Mouse (Mus musculus): ENCODE measurements around the gene Pter. TPM values are rescaled to one million over a fixed set of nuclear protein-coding genes. Genes with fewer than 3 reads are reported as not detected.

The Pter gene
- polyA plus RNA-seq, 1 experiment = 25.2 TPM

GRCm38 (mm10) chr2:12935286-12935685, 11.4 kb downstream of the Pter start:
- Histone ChIP-seq H3K27ac (ENCODE audit: insufficient read depth, low read length) (no peak overlapping the region), H3K4me1 (ENCODE audit: control insufficient read depth, insufficient read depth, low read length) (no peaks in the 10 kb centered on the region; the same call in 1 of the 2 replicates), H3K4me3 (ENCODE audit: insufficient read depth, low read length) (no peak overlapping the region)
- TF ChIP-seq CTCF (IDR thresholded peaks at IDR 0.05; ENCODE audit: borderline replicate concordance, insufficient read depth, low read length) (no peak), POLR2A (IDR thresholded peaks at IDR 0.05; ENCODE audit: low read depth, low read length) (no peak)

GRCm38 (mm10) chr2:12937461-12938217, 13.8 kb downstream of the Pter start:
- H3K4me3 ChIP-seq (ENCODE audit: insufficient read depth, low read length) = no peak overlapping the region
- H3K4me1 ChIP-seq (ENCODE audit: control insufficient read depth, insufficient read depth, low read length) = no peaks in the 10 kb centered on the region; the same call in 1 of the 2 replicates
- no peak overlapping the region for H3K27ac ChIP-seq (ENCODE audit: insufficient read depth, low read length)
- TF ChIP-seq CTCF (IDR thresholded peaks at IDR 0.05; ENCODE audit: borderline replicate concordance, insufficient read depth, low read length) = no peak
- TF ChIP-seq POLR2A (IDR thresholded peaks at IDR 0.05; ENCODE audit: low read depth, low read length) = no peak

DNA sequence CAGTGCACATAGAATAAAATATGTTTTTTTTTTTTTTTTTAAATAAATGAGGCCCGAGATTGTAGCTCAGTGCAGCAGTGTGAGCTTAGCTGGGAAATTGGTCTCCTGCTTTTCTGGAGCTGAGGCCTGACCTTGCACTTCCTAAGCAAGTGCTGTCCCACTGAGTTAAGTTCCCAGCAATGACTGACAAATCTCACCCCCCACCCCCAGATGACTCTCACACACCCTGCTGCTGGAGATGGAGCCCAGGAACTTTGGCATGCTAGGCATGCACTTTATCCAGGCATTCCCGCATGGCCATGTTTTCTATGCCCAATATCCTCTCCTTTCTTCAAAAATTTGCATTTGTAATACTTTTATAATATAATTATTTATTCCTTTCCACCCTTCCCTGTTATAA, 14.8 kb downstream of the Pter start:
- Histone ChIP-seq H3K27ac (ENCODE audit: insufficient read depth, low read length) (no peak overlapping the region), H3K4me3 (ENCODE audit: insufficient read depth, low read length) (no peak overlapping the region), H3K4me1 (ENCODE audit: control insufficient read depth, insufficient read depth, low read length) (no peaks in the 10 kb centered on the region; the same call in 1 of the 2 replicates)
- TF ChIP-seq POLR2A (IDR thresholded peaks at IDR 0.05; ENCODE audit: low read depth, low read length) (no peak), CTCF (IDR thresholded peaks at IDR 0.05; ENCODE audit: borderline replicate concordance, insufficient read depth, low read length) (no peak)

- Histone ChIP-seq H3K4me3 (ENCODE audit: insufficient read depth, low read length) (no peak overlapping the region), H3K4me1 (ENCODE audit: control insufficient read depth, insufficient read depth, low read length) (no peaks in the 10 kb centered on the region), H3K27ac (ENCODE audit: insufficient read depth, low read length) (no peak overlapping the region)
- TF ChIP-seq POLR2A (IDR thresholded peaks at IDR 0.05; ENCODE audit: low read depth, low read length) (no peak), CTCF (IDR thresholded peaks at IDR 0.05; ENCODE audit: borderline replicate concordance, insufficient read depth, low read length) (no peak)
These were observed 33.0 kb downstream of the Pter start for GRCm38 (mm10) chr2:12956703-12957424.

DNA sequence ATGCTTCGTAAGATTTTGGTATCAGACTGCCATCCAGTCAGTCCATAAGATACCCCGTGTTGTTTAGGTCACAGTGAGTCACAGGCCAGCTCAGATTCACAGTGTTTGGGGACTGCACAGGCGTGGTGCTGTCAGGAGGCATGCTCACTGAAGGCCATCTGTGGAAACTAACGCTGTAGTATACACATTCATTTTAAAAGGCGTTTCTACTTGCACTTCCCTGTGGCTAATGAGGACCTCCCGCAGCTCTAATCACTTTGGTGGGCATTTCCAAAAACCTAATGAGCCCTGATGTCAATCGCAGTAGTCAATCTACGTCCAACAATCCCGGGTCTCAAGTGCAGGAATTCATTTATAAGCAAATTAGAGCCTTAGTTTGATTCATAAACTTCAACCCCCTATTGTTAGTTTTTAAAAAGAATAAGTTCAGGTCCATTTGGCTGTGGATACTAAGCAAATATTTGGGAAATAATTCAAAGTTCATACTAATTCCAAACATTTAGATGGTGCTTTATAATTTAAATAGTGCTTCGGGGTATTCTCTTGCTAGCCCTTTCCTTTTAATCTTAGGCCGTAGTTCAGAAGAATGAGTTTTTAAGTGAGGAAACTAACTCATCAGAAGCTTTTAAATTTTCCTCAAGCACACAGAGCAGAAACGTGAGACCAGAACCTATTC, 46.3 kb downstream of the Pter start:
- H3K4me1 ChIP-seq (ENCODE audit: control insufficient read depth, insufficient read depth, low read length) = no peaks in the 10 kb centered on the region
- TF ChIP-seq CTCF (IDR thresholded peaks at IDR 0.05; ENCODE audit: borderline replicate concordance, insufficient read depth, low read length) (no peak), POLR2A (IDR thresholded peaks at IDR 0.05; ENCODE audit: low read depth, low read length) (no peak)
- no peak overlapping the region for H3K27ac ChIP-seq (ENCODE audit: insufficient read depth, low read length)
- no peak overlapping the region for H3K4me3 ChIP-seq (ENCODE audit: insufficient read depth, low read length)

- TF ChIP-seq CTCF (IDR thresholded peaks at IDR 0.05; ENCODE audit: borderline replicate concordance, insufficient read depth, low read length) (no peak), POLR2A (IDR thresholded peaks at IDR 0.05; ENCODE audit: low read depth, low read length) (no peak)
- no peak overlapping the region for H3K4me3 ChIP-seq (ENCODE audit: insufficient read depth, low read length)
- no peak overlapping the region for H3K27ac ChIP-seq (ENCODE audit: insufficient read depth, low read length)
- H3K4me1 ChIP-seq (ENCODE audit: control insufficient read depth, insufficient read depth, low read length) = no peaks in the 10 kb centered on the region
These were observed 49.9 kb downstream of the Pter start for GRCm38 (mm10) chr2:12973752-12974151.

GRCm38 (mm10) chr2:12977367-12977766, 53.5 kb downstream of the Pter start:
- no peaks in the 10 kb centered on the region for H3K4me1 ChIP-seq (ENCODE audit: control insufficient read depth, insufficient read depth, low read length)
- no peak for TF ChIP-seq CTCF (IDR thresholded peaks at IDR 0.05; ENCODE audit: borderline replicate concordance, insufficient read depth, low read length)
- no peak for TF ChIP-seq POLR2A (IDR thresholded peaks at IDR 0.05; ENCODE audit: low read depth, low read length)
- no peak overlapping the region for H3K27ac ChIP-seq (ENCODE audit: insufficient read depth, low read length)

DNA sequence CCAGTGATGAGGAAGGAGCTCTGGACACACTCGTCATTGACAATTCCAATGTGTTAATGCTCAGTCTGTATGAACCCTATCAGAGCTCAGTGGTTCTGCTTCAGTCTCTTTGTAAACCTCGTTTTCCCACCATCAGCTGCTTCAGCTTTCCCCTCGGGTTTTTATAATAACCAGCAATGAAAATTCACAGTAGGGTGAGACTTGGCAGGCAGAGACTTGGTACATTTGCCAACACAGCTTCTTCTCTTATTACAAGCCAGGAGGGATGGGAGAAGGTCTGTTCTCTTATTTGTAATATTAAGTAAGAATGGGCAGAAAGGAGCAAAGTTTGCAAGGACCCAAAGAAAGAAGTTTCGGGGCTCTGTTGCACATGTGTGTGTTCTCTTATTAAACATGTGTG, 54.9 kb downstream of the Pter start:
- no peaks in the 10 kb centered on the region for H3K4me1 ChIP-seq (ENCODE audit: control insufficient read depth, insufficient read depth, low read length)
- no peak for TF ChIP-seq POLR2A (IDR thresholded peaks at IDR 0.05; ENCODE audit: low read depth, low read length)
- no peak for TF ChIP-seq CTCF (IDR thresholded peaks at IDR 0.05; ENCODE audit: borderline replicate concordance, insufficient read depth, low read length)
- no peak overlapping the region for H3K27ac ChIP-seq (ENCODE audit: insufficient read depth, low read length)
- no peak overlapping the region for H3K4me3 ChIP-seq (ENCODE audit: insufficient read depth, low read length)

More at GRCm38 (mm10) chr2:12977367-12977766, 53.5 kb downstream of the Pter start:
- no peak overlapping the region for H3K4me3 ChIP-seq (ENCODE audit: insufficient read depth, low read length)

DNA sequence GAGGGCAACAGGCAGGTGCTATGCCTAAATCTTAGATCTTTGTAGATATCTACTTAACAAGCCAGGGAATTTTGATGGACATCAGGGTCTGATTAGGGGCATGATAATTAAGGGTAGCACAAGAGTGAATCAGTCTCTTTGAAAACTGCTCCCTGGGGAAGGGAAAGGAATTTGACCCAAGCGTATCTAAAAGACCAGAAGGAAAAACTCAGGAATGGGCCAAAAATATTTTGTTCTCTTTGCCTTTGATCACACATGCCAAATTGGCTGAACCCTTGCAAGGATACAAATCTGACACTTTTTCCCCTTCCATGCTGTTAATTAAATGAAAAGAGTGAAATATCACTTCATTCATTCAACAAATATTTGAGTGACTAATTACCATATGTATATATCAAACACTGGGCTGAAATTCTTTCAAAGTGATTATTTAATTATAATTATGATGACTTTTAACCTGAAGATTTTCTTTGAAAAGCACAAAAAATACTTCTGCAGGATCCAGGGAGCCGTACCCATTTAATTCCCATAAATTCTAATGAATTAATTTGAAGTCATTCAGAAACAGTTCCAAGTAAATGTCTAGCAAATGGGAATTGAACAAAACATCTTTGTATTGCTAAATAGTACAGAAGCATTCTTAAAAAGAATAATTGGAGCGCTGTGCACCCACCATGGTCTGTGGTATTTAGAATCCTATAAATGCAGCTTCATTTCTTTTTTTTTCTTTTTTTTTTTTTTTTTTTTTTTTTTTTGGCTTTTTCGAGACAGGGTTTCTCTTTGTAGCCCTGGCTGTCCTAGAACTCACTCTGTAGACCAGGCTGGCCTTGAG, 61.3 kb downstream of the Pter start:
- no peak overlapping the region for H3K27ac ChIP-seq (ENCODE audit: insufficient read depth, low read length)
- H3K4me1 ChIP-seq (ENCODE audit: control insufficient read depth, insufficient read depth, low read length) = no peaks in the 10 kb centered on the region
- no peak overlapping the region for H3K4me3 ChIP-seq (ENCODE audit: insufficient read depth, low read length)
- TF ChIP-seq CTCF (IDR thresholded peaks at IDR 0.05; ENCODE audit: borderline replicate concordance, insufficient read depth, low read length) (no peak), POLR2A (IDR thresholded peaks at IDR 0.05; ENCODE audit: low read depth, low read length) (no peak)
